Mouse (Mus musculus) ES-Bruce4 (cell line): ENCODE results near the gene Hist1h3d. TPM values are rescaled to one million over a fixed set of nuclear protein-coding genes. Genes with fewer than 3 reads are reported as not detected.

Source experiments
- H3K27ac ChIP-seq: 2 replicates; pipeline ENCODE4 v1.5.1; 2012; ENCODE audit warnings: low read length, inconsistent platforms; ENCODE audit not compliant: insufficient read depth
- H3K27me3 ChIP-seq: 2 replicates; pipeline ENCODE4 v1.6.1; 2012; ENCODE audit warnings: mild to moderate bottlenecking, low read length, inconsistent platforms; ENCODE audit not compliant: control insufficient read depth, poor library complexity, insufficient read depth, severe bottlenecking
- H3K36me3 ChIP-seq: 2 replicates; pipeline ENCODE4 v1.6.1; 2012; ENCODE audit warnings: inconsistent platforms, mild to moderate bottlenecking, low read length, moderate library complexity; ENCODE audit not compliant: control insufficient read depth, poor library complexity, insufficient read depth, severe bottlenecking
- H3K4me1 ChIP-seq: one replicate; pipeline ENCODE4 v1.8.1; 2011; ENCODE audit warnings: low read length; ENCODE audit not compliant: control insufficient read depth, insufficient read depth
- H3K4me3 ChIP-seq: 2 replicates; pipeline ENCODE4 v1.5.1; 2011; ENCODE audit warnings: low read depth, mild to moderate bottlenecking, low read length
- H3K9ac ChIP-seq: 2 replicates; pipeline ENCODE4 v1.6.1; 2012; ENCODE audit warnings: low read depth, mild to moderate bottlenecking, inconsistent platforms; ENCODE audit not compliant: poor library complexity, severe bottlenecking
- H3K9me3 ChIP-seq: replicated peaks from 2 replicates; pipeline ENCODE4 v1.6.1; 2012; ENCODE audit warnings: mild to moderate bottlenecking, low read length, inconsistent platforms; ENCODE audit not compliant: control insufficient read depth, poor library complexity, insufficient read depth, severe bottlenecking
- CTCF ChIP-seq: IDR thresholded peaks from one replicate; pipeline ENCODE4 v1.8.1; 2011; ENCODE audit warnings: low read depth, low read length
- EP300 ChIP-seq: IDR thresholded peaks from 2 replicates; pipeline ENCODE4 v1.6.1; 2011; ENCODE audit warnings: low read depth, low read length; ENCODE audit not compliant: insufficient read depth
- POLR2A ChIP-seq: IDR thresholded peaks from one replicate; pipeline ENCODE4 v1.8.1; 2011; ENCODE audit warnings: low read length; ENCODE audit not compliant: insufficient read depth
- polyA plus RNA-seq: library from polyadenylated mRNA; stranded (reverse); fragments of >200 nt; gene quantifications from 2 replicates; pipeline ENCODE4 v1.2.4, GENCODE M21; 2011; ENCODE audit warnings: low read depth; ENCODE audit not compliant: missing spikeins, insufficient read depth, insufficient read length

The Hist1h3d gene
- polyA plus RNA-seq = 3.2 and 4.7 TPM in 2 replicates

DNA sequence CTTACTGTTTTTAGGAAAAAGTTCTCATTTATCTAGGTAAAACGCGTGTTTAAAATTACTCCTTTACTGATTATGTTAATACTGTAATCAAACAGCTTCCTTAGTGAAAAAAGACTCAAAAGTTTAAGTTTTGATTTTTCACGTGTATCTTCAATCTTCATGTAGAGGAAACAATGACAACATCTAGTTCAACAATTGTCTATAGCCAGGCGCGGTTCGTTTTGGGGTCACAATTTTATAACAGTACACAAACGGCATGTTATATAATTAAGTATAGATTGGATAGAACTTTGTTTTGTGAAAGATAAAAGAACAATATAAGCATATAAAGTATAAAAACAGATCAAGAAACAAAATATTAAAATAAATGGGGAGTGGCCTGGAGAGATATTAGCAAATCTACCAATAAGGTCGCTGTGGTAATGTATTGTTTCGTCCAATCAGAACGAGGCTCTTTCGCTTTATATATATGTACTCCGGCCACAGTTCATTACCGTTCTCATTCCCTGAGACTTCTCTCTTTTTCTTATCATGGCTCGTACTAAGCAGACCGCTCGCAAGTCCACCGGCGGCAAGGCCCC, at the start of gene Hist1h3d:
Gene Hist1h3d, plus strand, starts transcription at position 493 of the 581 bp plus-strand sequence.
- no peak for TF ChIP-seq CTCF
- no peak for TF ChIP-seq EP300
- TF ChIP-seq POLR2A = no peak
- Histone ChIP-seq H3K9ac (peak within 1 kb of the TSS; percentile 82), H3K36me3 (no peaks in the 10 kb centered on the region), H3K4me1 (no peaks in the 10 kb centered on the region), H3K9me3 (no peaks in the 10 kb centered on the region), H3K27ac (peak within 1 kb of the TSS; percentile 96), H3K27me3 (no peaks in the 10 kb centered on the region), H3K4me3 (peak within 1 kb of the TSS; percentile 85)

DNA sequence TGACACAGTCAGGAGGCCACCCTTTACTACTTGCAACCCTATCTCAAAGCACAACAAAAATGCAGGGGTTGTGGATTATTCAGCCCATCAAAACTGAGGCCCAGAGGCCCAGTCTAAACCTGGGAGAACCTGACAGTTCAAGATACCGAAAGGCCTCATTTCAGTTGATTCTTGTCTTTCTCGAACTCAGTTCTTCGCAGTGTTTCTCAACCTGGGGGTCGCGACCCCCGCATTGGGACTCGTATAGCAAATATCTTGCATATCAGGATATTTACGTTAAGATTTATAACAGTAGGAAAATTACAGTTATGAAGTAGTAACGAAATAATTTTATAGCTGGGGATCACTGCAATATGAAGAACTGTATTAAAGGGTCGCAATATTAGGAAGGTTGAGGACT, 49.7 kb upstream of the Hist1h3d start:
- TF ChIP-seq CTCF (no peak), POLR2A (no peak), EP300 (no peak)
- no peak overlapping the region; the same call in 1 of the 2 replicates for H3K27ac ChIP-seq
- no peaks in the 10 kb centered on the region for H3K9me3 ChIP-seq
- peak overlapping the region; percentile 90 for H3K9ac ChIP-seq
- no peaks in the 10 kb centered on the region for H3K36me3 ChIP-seq
- H3K4me1 ChIP-seq = no peaks in the 10 kb centered on the region
- H3K4me3 ChIP-seq = peak overlapping the region; percentile 88
- no peaks in the 10 kb centered on the region for H3K27me3 ChIP-seq

DNA sequence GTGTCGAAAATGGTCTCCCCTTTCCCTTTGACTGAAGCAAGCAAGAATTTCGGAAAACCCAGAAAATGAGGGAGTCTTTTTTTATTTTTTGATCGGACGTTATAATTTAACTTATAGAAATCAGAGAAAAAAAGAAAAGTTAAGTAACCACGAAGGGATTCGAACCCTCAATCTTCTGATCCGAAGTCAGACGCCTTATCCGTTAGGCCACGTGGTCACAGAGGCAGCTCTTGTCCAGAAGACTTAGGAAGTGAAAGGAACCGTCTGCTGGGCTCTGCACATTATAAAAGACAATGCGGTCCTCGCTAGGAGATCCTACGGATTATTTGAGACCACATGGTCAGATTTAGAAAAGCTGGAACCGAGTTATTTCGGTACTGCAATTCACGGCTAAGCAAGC, 49.3 kb upstream of the Hist1h3d start:
- TF ChIP-seq EP300 = 0 out of 2 replicates have a peak, but pooled peaks have one; percentile 8
- no peak for TF ChIP-seq CTCF
- TF ChIP-seq POLR2A = no peak
- Histone ChIP-seq H3K27me3 (no peaks in the 10 kb centered on the region), H3K4me3 (peak overlapping the region; percentile 88), H3K4me1 (no peaks in the 10 kb centered on the region), H3K27ac (no peak overlapping the region), H3K36me3 (no peaks in the 10 kb centered on the region), H3K9me3 (no peaks in the 10 kb centered on the region), H3K9ac (peak overlapping the region; percentile 90)

DNA sequence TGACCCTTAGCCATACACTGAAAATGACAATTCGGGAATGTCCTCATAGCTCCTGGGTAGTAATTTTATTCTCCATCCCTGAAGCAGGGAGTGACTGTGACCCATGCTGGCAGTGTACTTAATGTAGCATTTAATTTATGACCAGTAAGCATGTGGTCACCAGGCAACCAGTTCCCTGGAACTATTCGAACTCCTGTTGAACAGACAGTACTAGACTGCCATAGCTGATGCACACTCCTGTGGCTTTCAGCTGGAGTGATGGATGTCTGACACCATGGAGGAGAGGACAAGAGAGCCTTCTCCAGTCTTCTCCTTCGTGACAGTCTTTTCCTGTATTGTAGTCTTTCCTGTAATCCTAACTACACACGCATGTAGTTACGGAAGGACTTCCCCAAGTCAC, 46.6 kb upstream of the Hist1h3d start:
- H3K9me3 ChIP-seq = no peaks in the 10 kb centered on the region
- TF ChIP-seq CTCF = no peak
- TF ChIP-seq EP300 = no peak
- TF ChIP-seq POLR2A = no peak
- no peak overlapping the region for H3K4me3 ChIP-seq
- H3K36me3 ChIP-seq = no peaks in the 10 kb centered on the region
- no peaks in the 10 kb centered on the region for H3K4me1 ChIP-seq
- no peaks in the 10 kb centered on the region for H3K27me3 ChIP-seq
- H3K9ac ChIP-seq = no peak overlapping the region
- no peak overlapping the region for H3K27ac ChIP-seq

DNA sequence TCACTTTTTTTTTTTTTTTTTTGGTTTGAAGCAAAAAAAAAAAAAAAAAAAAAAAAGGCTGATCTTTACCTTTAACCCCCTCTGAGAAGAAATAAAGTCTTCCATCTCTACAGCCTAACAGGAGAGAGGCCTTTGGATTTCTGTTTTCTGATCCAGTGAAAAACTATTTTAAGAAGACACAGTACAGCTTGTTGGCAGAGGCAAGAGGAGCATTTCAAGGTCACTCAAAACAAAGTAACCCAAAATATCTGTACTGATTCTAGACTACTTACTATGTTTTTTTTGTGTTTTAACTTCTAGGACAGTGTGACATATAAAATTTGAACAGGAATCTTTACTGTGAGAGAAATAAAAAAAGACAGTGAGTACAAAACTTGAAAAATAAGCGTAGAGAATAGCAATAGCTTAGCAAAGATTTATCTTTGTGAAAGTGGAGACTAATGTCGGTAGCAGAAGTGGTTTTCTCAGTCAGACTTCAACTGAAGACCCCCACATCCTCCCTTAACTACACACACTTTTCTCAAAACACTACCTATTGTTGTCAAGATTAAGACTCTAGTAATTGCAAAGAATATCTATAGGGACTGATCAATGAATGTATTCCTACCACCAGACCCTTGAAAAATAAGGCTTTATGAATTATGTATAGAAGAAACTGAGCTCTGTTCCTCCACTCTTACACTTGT, 45.9 kb upstream of the Hist1h3d start:
- no peaks in the 10 kb centered on the region for H3K9me3 ChIP-seq
- H3K4me1 ChIP-seq = no peaks in the 10 kb centered on the region
- peak overlapping the region; percentile 81; the same call in 1 of the 2 replicates for H3K9ac ChIP-seq
- H3K36me3 ChIP-seq = no peaks in the 10 kb centered on the region
- 0 out of 2 replicates have a peak overlapping the region, but pooled peaks have one; percentile 30 for H3K4me3 ChIP-seq
- TF ChIP-seq CTCF (no peak), EP300 (no peak), POLR2A (no peak)
- H3K27me3 ChIP-seq = no peaks in the 10 kb centered on the region
- H3K27ac ChIP-seq = no peak overlapping the region
